In the genomic region with DNA sequence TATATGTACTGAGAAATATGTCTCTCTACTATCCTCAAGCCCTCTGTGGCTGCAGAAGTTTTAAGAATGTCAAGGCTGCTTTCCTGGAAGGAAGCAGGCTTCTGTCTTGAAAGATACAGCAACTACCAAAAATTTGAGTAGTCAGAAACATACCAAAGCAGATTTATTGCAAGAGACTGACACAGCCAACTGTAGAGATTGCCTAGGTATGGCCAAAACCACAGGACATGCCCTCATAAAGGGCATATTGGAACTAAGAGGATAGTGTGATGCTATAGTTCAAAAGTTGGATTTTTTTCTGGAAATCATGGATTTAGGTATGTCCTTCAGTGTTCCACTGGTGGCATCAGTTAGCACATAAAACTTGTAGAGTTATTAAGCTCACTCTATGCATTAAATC, we compare ENCODE assay signal across 20 mouse cellular contexts.
A peak's percentile ranks its signal among the peaks of the same experiment; 100 is the strongest.
DNase-seq lines count a peak whose midpoint lies in the region; TF ChIP-seq lines count a peak whose summit lies in the region.
"Had no signal": no experiment of that assay in that cellular context is flagged by ENCODE, and none has a peak within 500 bp of the region (broad histone marks: within the 10 kb centered on the region; RNA-seq: fewer than 3 reads in every experiment).

No protein-coding gene starts in this region.

- H3K79me2 ChIP-seq in C2C12 (ENCODE audit: control insufficient read depth, insufficient read depth), result no peaks in the 10 kb centered on the region
- no peaks in the 10 kb centered on the region for H3K79me2 ChIP-seq in myocyte (ENCODE audit: control insufficient read depth, insufficient read depth)

- no peak overlapping the region for H3K27ac ChIP-seq in heart, embryonic 10.5 days

- TF ChIP-seq POLR2A in myocyte (IDR thresholded peaks at IDR 0.05; ENCODE audit: insufficient read length, low read depth), result no peak

- no peak overlapping the region for H3K4me2 ChIP-seq in myocyte (ENCODE audit: low read depth)

- H3K36me3 ChIP-seq in heart, embryonic 10.5 days, result no peaks in the 10 kb centered on the region
- H3K36me3 ChIP-seq in C2C12 (ENCODE audit: control insufficient read depth, insufficient read depth) (no peaks in the 10 kb centered on the region), myocyte (ENCODE audit: control insufficient read depth, insufficient read depth) (no peaks in the 10 kb centered on the region)
- H3K36me3 ChIP-seq: G1E had no signal

- no peak overlapping the region for H3ac ChIP-seq in C2C12 (ENCODE audit: control insufficient read depth, insufficient read length, low read depth)
- no peak overlapping the region for H3ac ChIP-seq in myocyte (ENCODE audit: control insufficient read depth, insufficient read length)

- no peak overlapping the region for H3K4me3 ChIP-seq in heart, embryonic 10.5 days
- H3K4me3 ChIP-seq in C2C12 (ENCODE audit: insufficient read depth, poor library complexity, severe bottlenecking) (no peak overlapping the region), myocyte (no peak overlapping the region)

- no peaks in the 10 kb centered on the region for H3K4me1 ChIP-seq in heart, embryonic 10.5 days

- no peak for TF ChIP-seq CTCF in C2C12 (IDR thresholded peaks at IDR 0.05; ENCODE audit: control insufficient read depth, insufficient read depth, insufficient read length)

- no peaks in the 10 kb centered on the region for H3K27me3 ChIP-seq in heart, embryonic 10.5 days (ENCODE audit: insufficient read depth, poor library complexity, severe bottlenecking)
- H3K27me3 ChIP-seq in C2C12 (ENCODE audit: control insufficient read depth, insufficient read depth, insufficient read length) (no peaks in the 10 kb centered on the region), myocyte (ENCODE audit: control insufficient read depth, insufficient read depth, insufficient read length) (no peaks in the 10 kb centered on the region)
- H3K27me3 ChIP-seq: CH12.LX, Patski had no signal

- peak; percentile 17 for DNase-seq in heart, adult 11 months
- no peak for DNase-seq in heart, embryonic 10.5 days (ENCODE audit: low spot score)
- no peak for DNase-seq in thymus, postnatal 14 days
- no peak for DNase-seq in liver
- DNase-seq: adrenal gland, adult 2 months; adrenal gland, adult 8-10 months; adrenal gland, postnatal 10 days; adrenal gland, postnatal 14 days; adrenal gland, postnatal 25 days; adrenal gland, postnatal 36 days; B cell, adult 2 months; cerebellum, adult 11 months; cerebellum, adult 11-12 months; cerebellum, adult 18-20 months; cerebellum, adult 2 months had no signal

- H3K9me3 ChIP-seq in heart, embryonic 10.5 days, result no peaks in the 10 kb centered on the region
- H3K9me3 ChIP-seq: G1E had no signal

- no peaks in the 10 kb centered on the region for H3K79me3 ChIP-seq in C2C12 (ENCODE audit: low read depth)

TF ChIP-seq in C2C12, 6 proteins besides CTCF, POLR2A, EP300 and RAD21:
- TF ChIP-seq MYOG (IDR thresholded peaks at IDR 0.05; ENCODE audit: control insufficient read depth, extremely low read depth, insufficient read length) (no peak), FOSL1 (IDR thresholded peaks at IDR 0.05; ENCODE audit: insufficient read depth, low read length, poor library complexity, severe bottlenecking) (no peak), CEBPB (IDR thresholded peaks at IDR 0.05; ENCODE audit: low read depth) (no peak), MYOD1 (IDR thresholded peaks at IDR 0.05; ENCODE audit: control insufficient read depth, insufficient read length, low read depth) (peak; percentile 61), USF1 (IDR thresholded peaks at IDR 0.05; ENCODE audit: low read depth) (no peak)

TF ChIP-seq in myocyte, 11 proteins besides CTCF, POLR2A, EP300 and RAD21:
- TF ChIP-seq TCF12 (IDR thresholded peaks at IDR 0.05; ENCODE audit: insufficient read depth, poor library complexity, severe bottlenecking), result peak; percentile 13
- TF ChIP-seq MYOD1 (IDR thresholded peaks at IDR 0.05; ENCODE audit: control insufficient read depth in 1 of 3, insufficient read length in 2 of 3, low read depth in 2 of 3), result peak in 2 of 3 experiments; percentile 52 to 70
- TF ChIP-seq CEBPB (IDR thresholded peaks at IDR 0.05; ENCODE audit: insufficient read depth, poor library complexity, severe bottlenecking), result no peak
- TF ChIP-seq SRF (IDR thresholded peaks at IDR 0.05; ENCODE audit: control insufficient read depth, insufficient read length, low read depth), result no peak
- no peak for TF ChIP-seq REST (IDR thresholded peaks at IDR 0.05; ENCODE audit: insufficient read depth, insufficient read length)
TF ChIP-seq in myocyte: peak in this region for 2.
